Mouse (Mus musculus): ENCODE results near the gene Dek.

Gene Dek

DNA sequence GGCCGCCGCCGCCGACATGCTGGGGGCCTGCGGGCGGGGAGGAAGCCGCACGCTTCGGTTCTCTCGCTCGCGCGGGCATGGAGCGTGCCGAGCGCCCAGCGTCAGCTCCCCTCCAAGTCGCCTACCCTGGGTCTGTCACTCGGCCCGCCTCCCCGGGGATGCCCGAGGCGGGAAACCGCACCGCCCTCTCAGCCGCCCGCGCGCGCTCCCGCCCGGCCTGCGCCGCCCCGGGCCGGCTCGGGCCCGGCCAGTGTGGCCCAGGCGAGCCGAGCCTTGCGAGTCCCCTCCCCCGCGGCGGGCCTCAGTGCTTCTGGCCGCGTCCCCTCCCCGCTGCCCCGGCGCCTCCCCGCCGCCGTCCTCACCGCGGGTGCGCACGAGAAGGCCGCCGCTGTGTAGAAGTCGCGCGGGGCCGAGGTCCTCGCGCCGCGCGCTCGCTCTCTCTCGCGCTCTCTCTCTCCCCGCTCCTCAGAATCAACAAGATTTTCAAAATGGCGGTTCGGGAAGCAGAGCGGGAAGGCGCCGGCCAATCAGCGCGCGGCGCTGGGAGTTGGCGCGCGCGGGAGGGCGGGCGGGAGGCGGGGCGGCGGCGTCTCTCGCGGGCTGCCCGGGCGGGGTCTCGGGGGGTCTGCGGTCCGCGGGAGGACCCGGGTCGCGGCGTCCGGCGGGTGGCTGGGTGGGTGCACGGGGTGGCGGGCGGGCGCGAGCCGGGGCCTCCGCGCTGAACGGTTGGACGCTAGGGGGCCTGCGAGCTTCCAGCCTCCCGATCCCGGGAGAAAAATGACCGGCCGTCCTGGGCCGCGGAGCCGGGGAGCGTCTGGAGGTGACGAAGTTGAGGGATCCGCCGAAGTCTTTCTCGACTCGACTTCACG is at the start of gene Dek:
Gene Dek (minus strand): TSS at position 491 of the 869 bp plus-strand sequence.
- peak; percentile 74 to 78 for DNase-seq

DNA sequence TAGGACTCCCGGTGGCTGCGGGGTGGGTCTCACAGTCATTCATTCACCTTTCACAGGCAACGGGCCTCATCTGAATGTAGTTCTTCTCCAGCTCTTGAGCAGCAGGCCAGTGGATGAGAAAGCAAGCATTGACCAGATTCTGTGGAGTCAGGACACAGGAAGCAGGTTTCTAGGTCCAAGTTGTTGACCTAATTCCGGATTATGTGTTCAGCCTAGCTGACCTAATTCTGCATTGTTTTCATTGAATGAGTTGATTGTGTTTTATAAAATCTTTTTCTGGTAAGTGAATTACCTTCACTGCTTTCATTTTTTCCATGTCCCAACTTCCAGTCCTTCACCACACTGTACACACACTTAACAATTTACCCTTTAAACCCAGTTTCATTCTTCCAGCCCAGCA is 48.9 kb upstream of the Dek start:
- DNase-seq, result no peak

DNA sequence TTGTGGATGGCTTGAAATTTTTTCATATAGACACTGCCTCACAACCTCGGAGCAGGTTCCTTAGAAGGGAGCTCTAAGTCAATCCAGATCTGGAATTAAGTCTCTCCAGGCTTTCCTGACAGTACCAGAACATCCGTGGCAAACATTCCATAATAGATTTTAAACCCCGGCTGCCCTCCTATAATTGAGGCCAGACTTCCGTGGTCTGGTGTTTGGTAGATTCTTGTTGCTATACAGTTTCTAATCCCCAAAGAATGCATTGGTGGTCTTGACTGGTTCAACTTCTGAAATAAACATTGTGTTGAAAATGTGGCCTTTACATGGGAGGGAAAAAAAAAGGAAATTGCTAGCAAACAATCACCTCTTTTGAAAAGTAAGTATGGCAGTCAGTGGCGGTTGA is 47.2 kb upstream of the Dek start:
- DNase-seq, result no peak

DNA sequence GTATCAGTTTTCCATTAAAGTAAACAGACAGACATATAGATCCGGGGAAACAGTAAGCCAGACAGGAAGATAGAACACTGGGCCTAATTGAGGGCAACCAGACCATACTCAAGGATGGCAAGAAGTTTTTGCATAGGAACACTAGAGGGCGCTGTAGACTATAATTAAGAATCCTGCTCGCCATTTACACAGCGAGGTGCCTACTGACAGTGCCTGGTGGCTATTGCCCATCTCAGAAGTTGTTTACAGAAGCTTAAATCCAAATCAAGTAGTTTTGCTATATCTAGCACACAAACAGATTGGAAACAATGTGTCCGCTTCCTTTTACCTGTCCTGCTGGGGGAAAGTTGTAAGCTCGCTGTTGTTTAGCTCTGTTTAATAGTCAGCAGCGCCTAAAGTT is 46.4 kb upstream of the Dek start:
- no peak for DNase-seq

DNA sequence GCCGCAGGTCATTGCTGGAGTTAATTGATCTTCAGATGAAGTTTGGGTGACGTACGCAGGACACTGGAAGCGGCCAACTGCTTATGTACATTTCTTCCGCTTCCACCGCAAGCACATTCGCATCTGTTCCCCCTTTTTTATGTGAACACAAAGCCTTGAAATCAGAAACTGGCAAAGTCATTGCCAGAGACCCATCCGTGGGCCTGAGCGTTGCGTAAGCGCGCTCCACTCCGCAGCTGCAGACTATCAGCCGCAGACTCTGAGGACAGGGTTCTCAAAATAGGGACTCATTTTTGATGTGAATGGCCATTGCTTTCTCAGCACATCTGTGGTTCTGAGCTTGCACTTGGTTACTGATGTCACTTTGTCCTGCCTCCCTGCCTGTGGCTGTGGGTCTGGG is 45.1 kb upstream of the Dek start:
- no peak for DNase-seq

DNA sequence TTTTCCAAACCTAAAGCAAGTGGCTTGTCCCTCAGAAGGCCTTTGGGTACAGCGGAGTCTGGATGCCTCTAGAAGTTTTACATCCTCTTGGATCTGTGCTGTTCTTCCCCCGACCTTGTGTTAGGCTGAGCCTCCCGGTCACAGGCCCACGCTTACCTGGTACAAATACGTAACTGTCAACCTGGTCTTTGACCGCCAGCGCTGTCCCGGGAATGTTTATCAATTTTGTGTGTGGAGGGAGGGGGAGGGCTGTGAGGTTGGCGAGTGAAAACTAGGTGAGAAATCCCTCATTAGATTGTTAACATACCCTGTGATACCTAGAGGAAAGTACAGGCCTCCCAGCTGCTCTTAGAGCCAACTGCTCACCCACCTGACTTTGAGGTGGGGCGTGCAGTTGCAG is 44.0 kb upstream of the Dek start:
- DNase-seq, result no peak

DNA sequence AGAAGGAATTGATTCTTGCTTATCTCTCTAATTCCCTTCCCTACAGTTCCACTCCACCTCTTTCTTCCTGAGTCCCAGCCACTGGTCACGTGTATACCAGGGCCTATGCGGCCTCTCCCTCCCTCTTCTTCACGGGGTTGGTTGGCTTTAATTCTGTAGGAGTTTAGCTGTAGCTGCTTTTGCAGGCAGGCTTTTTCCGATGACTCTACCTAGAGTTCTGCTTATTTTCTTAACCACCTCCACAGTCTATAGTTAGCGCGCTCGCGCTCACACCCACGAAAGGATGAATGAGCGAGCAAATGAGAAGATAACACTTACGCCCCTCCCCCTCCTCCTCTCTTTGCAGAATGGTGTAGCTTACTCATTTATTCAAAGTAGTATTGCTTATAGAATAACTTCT is 42.6 kb upstream of the Dek start:
- no peak for DNase-seq

DNA sequence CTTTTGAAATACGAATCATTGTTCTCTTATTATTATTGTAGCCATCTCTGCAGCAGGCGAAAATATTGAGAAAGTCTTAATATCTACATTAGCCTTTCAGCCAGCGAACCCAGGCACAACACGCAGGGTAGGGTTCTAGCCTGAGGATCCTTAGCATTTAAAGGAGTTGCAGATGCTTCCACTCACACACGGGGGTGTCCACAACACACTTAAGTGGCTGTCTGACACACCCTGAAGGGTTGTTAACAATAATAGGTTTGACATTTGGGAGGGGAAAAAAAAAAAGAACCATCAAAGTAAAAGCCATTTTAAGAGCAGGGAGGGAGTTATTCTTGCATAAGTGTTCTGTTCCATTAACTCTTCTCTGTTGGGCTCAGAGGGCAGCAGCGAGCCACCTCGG is 40.4 kb upstream of the Dek start:
- DNase-seq, result no peak

DNA sequence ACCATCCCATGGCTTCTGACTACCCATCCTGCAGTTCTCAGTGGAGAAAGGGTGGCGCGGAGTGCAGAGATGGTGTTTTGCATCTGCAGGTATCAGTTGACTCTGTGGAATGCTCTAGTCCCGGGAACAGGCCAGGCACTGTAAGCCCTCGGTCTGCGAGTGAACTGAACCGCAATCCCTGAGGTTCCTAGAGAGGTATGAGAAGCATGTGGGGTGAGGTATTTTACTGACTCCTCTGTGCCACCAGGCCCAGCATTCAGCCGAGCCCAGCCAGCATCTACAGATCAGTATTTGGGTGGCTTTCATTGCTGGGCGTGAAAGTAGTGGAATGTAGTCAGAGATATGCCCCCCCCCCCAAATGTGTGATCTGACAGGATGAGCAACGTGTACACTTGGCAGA is 39.9 kb upstream of the Dek start:
- no peak for DNase-seq

DNA sequence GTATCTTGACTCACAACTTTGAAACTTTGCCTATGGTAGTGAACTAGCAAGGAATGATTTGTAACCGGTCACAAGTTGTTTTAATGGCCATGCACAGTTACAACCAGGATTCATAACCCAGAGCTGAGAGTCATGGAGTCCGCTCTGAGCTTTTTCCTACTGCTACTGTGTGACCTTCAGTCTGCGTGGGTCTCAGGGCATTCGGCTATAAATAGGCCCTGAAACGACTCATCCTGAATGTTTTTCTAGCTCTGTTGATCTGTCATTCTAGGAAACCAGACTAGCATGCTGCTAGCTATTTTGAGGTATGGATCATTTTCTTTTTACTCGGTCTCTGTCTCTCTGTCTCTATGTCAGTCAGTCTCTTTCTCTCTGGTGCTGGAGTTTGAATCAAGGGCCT is 36.8 kb upstream of the Dek start:
- no peak for DNase-seq

DNA sequence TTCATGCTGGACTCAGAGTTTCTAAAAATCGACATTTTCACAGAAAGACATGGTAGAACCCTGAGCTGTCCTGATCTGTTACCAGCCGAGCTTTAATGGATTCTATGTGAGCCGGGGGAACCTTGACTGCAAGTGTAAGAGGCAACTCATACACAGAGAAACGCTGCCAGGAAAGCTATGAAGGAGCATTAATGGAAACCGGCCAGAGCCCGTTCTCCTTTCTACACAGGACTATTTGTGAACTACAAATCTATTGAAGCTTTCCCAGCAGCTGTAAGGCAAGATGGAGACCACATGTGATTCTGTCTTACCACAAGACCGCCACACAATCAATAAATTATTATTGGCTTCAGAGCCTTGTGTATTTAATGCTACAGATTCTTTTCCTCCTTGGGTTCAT is 29.7 kb upstream of the Dek start:
- no peak for DNase-seq

DNA sequence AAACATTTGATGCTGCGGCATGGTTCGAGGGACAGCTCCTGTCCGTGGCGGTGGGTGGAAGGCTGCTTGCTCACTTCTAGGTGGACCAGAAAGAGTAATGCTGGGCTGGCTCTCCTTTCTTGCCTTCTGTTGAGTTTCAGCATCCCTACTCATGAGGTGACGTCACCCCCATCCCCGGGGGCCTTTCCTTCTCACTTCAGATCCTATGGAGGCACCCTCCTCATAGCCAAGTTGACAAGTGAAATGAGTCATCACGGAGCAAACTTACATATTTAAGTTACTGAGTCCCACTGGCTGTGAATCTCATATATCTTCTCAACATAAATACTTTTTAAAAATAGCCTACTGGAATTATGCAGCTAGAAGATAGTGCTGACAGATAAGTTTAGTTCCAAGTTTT is 28.8 kb upstream of the Dek start:
- no peak for DNase-seq

DNA sequence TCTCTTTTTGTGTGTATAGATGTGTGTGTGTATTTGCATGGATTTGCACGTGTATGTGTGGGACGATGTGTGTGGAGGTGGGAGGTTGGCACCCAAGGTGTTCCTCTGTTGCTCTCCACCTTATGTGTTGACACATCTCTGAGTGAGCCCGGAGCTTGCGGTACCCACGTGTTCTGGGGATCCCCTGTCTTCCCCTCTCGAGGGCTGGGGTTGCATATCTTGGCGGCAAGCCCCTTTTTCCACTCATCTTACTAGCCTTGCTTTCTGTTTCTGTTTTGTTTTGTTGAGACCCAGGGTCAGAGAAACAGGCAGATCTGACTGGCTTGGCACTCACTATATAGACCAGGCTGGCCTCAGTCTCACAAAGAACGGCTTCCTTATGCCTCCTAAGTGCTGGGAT is 27.1 kb upstream of the Dek start:
- DNase-seq, result no peak

DNA sequence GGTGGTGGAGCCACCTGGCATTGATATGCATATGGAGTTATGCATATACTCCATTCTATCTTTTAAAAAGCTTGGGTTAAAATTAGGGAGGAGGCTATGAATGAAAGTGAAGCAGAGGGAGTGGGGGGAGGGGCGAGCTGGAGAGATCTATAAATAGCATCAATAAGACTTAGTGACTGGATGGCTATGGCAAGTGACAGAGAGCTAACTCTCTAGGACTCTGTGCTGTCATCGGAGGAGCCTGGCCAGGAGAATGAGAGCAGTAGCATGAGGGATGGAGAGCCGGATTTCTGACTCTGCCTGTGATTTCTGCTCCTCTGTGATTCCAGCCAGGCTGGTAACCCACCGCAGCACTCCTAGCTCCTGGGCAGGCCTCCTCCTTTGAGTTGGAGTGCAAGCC is 23.1 kb upstream of the Dek start:
- DNase-seq, result no peak

DNA sequence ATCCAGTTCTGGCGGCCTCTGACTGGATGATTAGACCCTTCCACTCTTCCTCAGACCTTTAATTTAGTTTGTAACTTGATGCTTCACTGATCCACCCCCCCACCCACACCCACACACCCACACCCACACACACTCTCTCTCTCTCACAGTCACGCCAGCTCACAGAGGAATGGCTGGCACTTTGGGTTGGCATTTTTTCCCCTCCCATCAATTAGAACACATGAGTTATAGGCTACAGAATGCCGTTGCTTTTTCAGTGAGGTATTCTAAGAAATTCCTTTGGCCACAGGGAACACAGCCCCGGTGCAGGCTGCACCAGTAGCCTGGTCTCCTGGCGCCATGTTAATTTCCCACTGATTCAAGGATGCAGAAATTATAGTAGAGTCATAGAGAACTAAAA is 19.6 kb upstream of the Dek start:
- DNase-seq, result no peak

DNA sequence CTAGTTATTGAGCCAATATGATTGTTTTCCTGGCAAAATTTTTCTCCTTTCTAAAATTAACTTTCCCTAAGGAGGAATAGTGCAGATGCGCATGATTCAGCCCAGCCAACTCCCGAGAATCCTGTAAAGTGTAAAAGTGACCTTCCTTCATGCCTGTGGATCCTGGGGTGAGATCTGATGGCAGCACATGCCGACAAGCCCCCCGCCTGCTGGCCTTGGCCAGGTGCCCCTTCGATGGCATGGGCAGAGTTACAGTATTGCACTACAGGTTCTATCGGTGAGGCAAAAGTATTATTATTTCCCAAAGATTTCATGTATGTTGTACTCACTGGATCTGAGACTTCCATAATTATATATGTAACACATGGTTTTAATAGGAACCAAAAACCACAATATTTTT is 19.0 kb upstream of the Dek start:
- DNase-seq, result no peak

DNA sequence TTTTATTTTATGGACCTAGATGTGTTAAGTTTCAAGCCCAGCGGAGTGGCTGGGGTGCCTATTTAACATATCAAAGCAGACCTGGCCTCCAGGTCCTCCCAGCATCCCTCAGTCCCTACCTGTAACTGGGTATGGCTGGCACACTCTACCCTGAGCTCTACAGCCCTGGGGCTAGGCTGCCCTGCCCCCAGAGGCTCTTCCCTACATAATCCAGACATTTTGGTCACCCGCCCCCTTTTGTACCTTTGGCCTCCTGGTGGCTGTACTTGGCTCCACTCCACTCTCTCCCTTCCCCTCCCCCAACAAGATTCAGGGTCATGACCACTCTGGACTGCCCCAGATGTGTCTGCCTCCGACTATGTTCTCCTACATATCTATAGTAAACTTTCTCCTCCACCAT is 18.4 kb upstream of the Dek start:
- DNase-seq, result no peak

DNA sequence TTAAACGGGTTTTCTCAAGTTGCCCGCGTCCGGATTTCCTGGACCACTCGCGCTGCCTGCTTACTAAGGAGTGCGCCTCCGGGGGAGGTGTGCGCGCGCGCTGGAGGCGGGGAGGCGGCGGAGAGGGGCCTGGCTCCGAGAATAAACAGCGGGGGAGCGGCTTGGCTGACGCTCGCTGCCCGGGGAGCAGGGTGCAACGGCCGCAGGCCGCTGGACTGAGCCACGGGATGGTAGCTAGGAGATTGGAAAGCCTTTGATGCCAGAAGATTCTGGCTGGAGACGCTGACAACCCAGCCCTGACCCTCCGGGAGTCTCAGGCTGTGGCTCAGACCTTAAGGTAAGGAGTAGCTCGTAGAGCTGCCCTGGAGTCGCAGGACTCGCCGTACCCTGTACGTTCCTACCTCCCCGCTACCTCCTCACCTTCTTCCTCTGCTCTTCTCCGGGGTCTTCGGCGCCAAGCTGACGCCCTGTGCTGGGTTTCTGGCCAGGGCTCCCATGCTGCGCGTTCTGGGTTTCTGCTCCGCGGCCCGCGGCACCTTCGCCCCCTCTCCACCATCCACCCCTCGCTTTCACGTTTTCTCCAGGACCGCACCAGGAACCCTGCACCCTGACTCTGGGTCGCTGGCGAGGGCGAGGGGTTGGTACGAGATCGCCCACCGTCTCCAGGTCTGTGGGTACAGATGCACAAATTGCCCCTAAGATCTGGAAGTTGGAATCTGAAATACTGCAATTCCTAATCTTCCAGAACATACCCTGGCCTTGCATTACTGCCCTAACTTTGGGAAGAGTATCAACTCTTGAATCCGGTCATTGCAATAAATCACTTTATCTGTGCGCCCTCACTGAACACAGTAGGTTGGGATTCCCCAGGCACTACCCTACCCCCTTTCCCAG is 16.8 kb upstream of the Dek start, which contains the start of gene Rnf144b:
Gene Rnf144b (plus strand): TSS at position 120 of the 894 bp plus-strand sequence.
- peak; percentile 53 to 55 for DNase-seq

DNA sequence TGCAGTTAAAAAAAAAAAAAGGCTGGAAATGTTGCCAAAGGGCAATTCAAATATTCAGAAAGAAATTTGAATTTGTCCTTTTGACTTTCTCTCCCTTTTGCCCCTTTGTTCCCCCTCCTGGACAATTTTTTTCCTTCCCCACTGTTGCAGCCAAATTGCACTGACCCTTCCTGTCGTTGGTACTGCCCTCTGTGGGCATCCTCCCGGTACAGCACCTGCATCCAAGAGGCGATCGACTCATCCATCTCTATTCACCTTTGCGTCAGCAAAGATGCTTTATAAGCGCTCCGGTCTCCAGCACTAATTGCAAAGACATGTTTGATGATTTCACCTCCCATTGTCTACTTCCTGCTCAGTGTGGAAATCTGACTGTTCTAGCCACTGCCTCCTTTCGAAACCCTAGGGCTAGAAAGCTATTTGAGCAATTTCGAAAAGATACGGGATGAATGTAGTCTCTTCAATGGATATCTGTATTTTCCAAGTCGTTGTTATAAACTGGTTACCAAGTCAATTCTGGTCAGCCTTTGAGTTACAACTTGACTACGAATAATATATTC is 15.4 kb upstream of the Dek start:
- DNase-seq, result no peak

DNA sequence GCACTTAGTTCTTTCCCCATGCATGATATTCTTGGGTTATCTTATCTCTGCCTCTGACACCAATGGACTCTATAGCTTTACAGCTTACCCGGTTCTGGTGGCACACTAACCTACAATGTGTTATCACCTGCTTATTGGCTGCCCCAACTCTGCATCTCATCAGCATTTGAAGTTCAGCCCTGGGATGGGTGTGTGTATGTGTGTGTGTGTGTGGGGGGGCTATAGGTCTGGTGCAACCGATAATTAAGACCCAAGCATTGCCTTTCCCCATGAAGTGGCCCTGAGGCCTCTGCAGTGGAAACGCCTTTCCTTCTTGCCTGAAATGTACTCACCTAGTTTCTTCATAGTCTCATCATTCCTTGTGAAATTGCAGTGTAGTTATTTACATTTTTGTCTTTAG is 10.0 kb upstream of the Dek start:
- no peak for DNase-seq

DNA sequence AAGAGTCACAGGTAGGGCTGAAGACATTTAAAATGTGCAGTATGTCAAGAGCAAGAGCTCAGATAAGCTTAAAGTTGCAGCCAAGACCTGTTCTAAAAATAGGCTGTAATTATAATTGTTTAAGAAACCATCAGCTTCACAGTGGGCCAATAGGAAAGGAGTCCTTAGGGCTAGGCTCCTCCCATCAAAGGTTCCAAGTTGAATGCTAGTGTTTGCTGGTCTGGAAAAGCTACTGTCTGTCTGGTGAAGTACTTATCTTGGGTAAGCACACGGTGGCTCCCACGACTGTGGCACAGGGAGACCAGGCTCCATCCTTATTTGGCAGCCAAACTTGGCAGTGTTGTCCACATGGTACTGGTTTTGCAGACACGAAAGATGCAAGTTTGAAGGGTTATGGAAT is 6.9 kb upstream of the Dek start:
- DNase-seq, result no peak

DNA sequence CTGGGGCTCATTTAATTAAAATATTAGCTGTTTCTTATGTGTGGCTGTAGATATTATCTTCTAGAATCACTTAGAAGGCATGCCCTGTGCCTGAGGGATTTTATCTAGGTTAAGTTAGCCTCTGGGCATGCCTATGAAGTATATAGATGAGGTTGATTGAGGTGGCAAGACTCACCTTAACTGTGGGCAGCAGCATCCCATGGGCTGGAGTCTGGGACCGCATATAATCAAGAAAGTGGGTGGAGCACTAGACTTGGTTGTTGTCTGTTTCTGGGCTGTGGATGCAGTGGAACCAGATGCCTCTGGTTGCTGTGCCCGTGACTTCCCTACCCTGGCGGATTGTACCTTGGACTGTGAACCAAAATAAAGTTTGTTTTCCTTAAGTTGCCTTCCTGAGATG is 6.1 kb upstream of the Dek start:
- no peak for DNase-seq

DNA sequence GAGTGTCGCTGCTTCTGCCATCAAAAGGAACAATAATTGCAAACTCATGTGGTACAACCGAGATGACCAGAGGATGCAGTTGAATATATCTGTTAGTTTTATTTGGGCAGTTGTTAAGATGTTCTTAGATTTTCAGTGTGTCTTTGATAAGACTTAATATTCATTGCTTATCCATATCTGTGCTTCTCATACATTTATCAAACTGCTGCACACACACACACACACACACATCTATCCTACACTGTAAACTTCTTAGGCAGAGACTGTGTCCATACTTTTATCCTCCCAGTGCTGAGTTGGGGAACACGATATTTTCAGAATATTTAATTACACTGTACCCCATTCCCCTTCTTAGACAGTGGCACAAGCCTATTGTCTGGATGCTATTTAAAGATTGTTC is 5.2 kb upstream of the Dek start:
- no peak for DNase-seq

DNA sequence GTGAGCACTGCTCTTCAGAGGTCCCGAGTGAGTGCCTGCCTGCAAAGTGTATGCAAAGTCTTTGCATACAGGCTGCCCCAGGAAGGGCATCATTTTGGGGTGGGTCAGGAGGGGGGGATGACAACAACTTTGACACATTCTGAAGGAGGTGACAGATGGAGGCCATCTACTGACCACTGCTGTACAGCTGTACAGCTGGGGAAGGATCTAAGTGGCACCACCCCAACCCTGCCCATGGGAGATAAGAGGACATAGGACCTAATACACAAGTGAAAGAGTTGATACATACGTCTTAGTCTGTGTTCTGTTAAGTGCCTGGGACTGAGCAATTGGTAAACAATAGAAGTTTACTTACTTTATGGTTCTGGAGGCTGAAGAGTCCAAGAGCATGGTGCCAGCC is 3.2 kb upstream of the Dek start:
- DNase-seq, result no peak
